Mouse (Mus musculus) kidney, adult 9 months (tissue): Measurements from ENCODE around the gene Umodl1.
A peak's percentile ranks its signal among the peaks of the same experiment; 100 is the strongest.

ENCODE experiments used
- DNase-seq: peaks from one replicate; pipeline ENCODE4 v3.0.0; 2022

Umodl1 gene

GRCm38 (mm10) chr17:31039626-31040025, 85.2 kb downstream of the Umodl1 start:
- DNase-seq: no peak

- no peak for DNase-seq
Observed at GRCm38 (mm10) chr17:31040421-31040820, 86.0 kb downstream of the Umodl1 start.

GRCm38 (mm10) chr17:31042751-31043150, 88.3 kb downstream of the Umodl1 start:
- DNase-seq: no peak

- peak; percentile 20 for DNase-seq
Observed at GRCm38 (mm10) chr17:31057151-31057890, 102.9 kb downstream of the Umodl1 start, which contains the start of gene Abcg1. TSS of gene Abcg1 (plus strand) at chr17:31057675.

GRCm38 (mm10) chr17:31057891-31058744, 103.7 kb downstream of the Umodl1 start:
- DNase-seq: no peak

- peak; percentile 70 for DNase-seq
Observed at GRCm38 (mm10) chr17:31058745-31059085, 104.3 kb downstream of the Umodl1 start.

GRCm38 (mm10) chr17:31060196-31060587, 105.8 kb downstream of the Umodl1 start:
- no peak for DNase-seq
